Mouse (Mus musculus) brain, embryonic 14.5 days (tissue): ENCODE data around the gene Polg.

Experiments
- CTCF ChIP-seq: fragments of 200-500 bp; IDR thresholded peaks from 2 replicates; pipeline ENCODE4 v1.5.1; 2012; ENCODE audit warnings: inconsistent platforms, mild to moderate bottlenecking, moderate library complexity, borderline replicate concordance; ENCODE audit not compliant: insufficient read depth, insufficient read length; ENCODE audit errors: extremely low read depth
- POLR2A ChIP-seq: fragments of 200-500 bp; IDR thresholded peaks from 2 replicates; pipeline ENCODE4 v1.6.1; 2012; ENCODE audit warnings: mild to moderate bottlenecking, inconsistent platforms, borderline replicate concordance; ENCODE audit not compliant: poor library complexity, insufficient read depth, insufficient read length, severe bottlenecking; ENCODE audit errors: extremely low read depth

GRCm38 (mm10) chr7:79508280-79509234 is 42.4 kb upstream of the Polg start:
- TF ChIP-seq POLR2A: no peak
- TF ChIP-seq CTCF: no peak
